Comparison of ENCODE assay signal across 20 mouse cellular contexts in the genomic region with DNA sequence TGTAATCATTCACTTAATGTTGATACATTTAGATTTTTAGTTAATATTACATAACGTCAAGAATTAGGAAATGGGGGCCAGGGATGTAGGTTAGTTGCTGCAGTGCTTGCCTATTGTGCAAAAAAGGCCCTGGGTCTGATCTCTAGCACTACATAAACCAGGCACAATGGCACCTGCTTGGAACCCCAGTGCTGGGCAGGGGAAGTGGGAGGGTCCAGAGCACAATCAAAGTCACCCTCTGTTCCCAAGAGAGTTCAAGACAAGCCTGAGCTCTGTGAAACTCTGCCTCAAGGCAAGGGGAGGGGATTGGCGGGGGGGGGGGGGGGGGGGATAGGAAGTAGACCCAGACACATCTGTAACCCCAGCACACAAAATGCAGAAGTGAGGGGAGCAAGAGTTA. TPM values are rescaled to one million over a fixed set of nuclear protein-coding genes. Genes with fewer than 3 reads are reported as not detected.
DNase-seq lines count a peak whose midpoint lies in the region; ATAC-seq and TF ChIP-seq lines count a peak whose summit lies in the region.
"Had no signal": no experiment of that assay in that cellular context is flagged by ENCODE, and none has a peak within 500 bp of the region (broad histone marks: within the 10 kb centered on the region; RNA-seq: fewer than 3 reads in every experiment).

No protein-coding gene starts in this region.

- WGBS in liver, postnatal 0 days (ENCODE audit: insufficient replicate concordance) = 45% methylated on average over 1 of the region's 2 CpGs
- 72% methylated on average over 1 of the region's 2 CpGs for WGBS in liver, embryonic 11.5 days

- no peaks in the 10 kb centered on the region for H3K27me3 ChIP-seq in liver, postnatal 0 days (ENCODE audit: insufficient read depth, low read length)
- no peaks in the 10 kb centered on the region for H3K27me3 ChIP-seq in liver, embryonic 11.5 days (replicated peaks; ENCODE audit: control insufficient read depth, insufficient read depth, low read length)
- H3K27me3 ChIP-seq: embryonic facial prominence, embryonic 12.5 days; forebrain, embryonic 13.5 days; forebrain, embryonic 15.5 days had no signal

- ATAC-seq in liver, postnatal 0 days = peak; percentile 40; the same call in 1 of the 2 replicates
- ATAC-seq in liver, embryonic 11.5 days (replicated peaks; ENCODE audit: low FRiP score) = no peak
- ATAC-seq in neutrophil, adult 5-6 weeks (ENCODE audit: extremely low read depth, insufficient number of reproducible peaks, low FRiP score, poor library complexity, severe bottlenecking) = peak; percentile 57
- ATAC-seq: forebrain, embryonic 13.5 days; forebrain, embryonic 15.5 days had no signal

- H3K4me2 ChIP-seq in liver, postnatal 0 days (ENCODE audit: low read depth, low read length) = no peak overlapping the region
- H3K4me2 ChIP-seq in liver, embryonic 11.5 days = no peak overlapping the region
- H3K4me2 ChIP-seq: embryonic facial prominence, embryonic 12.5 days; forebrain, embryonic 13.5 days; forebrain, embryonic 15.5 days had no signal

- TF ChIP-seq EP300 in liver, postnatal 0 days (IDR thresholded peaks at IDR 0.05; ENCODE audit: low read depth) = no peak

- no peaks in the 10 kb centered on the region for H3K36me3 ChIP-seq in liver, postnatal 0 days (replicated peaks; ENCODE audit: insufficient read depth, low read length)
- H3K36me3 ChIP-seq in liver, embryonic 11.5 days (ENCODE audit: control insufficient read depth, insufficient read depth, low read length) = no peaks in the 10 kb centered on the region
- H3K36me3 ChIP-seq: embryonic facial prominence, embryonic 10.5 days; embryonic facial prominence, embryonic 12.5 days; forebrain, embryonic 15.5 days had no signal

- H3K27ac ChIP-seq in liver, postnatal 0 days (ENCODE audit: low read depth) = no peak overlapping the region
- no peak overlapping the region for H3K27ac ChIP-seq in liver, embryonic 11.5 days (ENCODE audit: low read depth, low read length)
- H3K27ac ChIP-seq: embryonic facial prominence, embryonic 10.5 days; embryonic facial prominence, embryonic 12.5 days; forebrain, embryonic 13.5 days; forebrain, embryonic 15.5 days had no signal

- H3K9ac ChIP-seq in liver, postnatal 0 days (replicated peaks) = no peak overlapping the region
- H3K9ac ChIP-seq in liver, embryonic 11.5 days (ENCODE audit: low read depth, low read length) = no peak overlapping the region
- H3K9ac ChIP-seq: embryonic facial prominence, embryonic 12.5 days; forebrain, embryonic 13.5 days; forebrain, embryonic 15.5 days had no signal

- H3K9me3 ChIP-seq in liver, postnatal 0 days (ENCODE audit: low read length) = no peaks in the 10 kb centered on the region
- no peaks in the 10 kb centered on the region for H3K9me3 ChIP-seq in liver, embryonic 11.5 days (ENCODE audit: control insufficient read depth, low read length)
- H3K9me3 ChIP-seq: embryonic facial prominence, embryonic 10.5 days; embryonic facial prominence, embryonic 12.5 days; forebrain, embryonic 13.5 days; forebrain, embryonic 15.5 days had no signal

- peak; percentile 20 for DNase-seq in liver, postnatal 0 days
- no peak for DNase-seq in liver, embryonic 11.5 days (ENCODE audit: low spot score)
- peak; percentile 66 for DNase-seq in spleen, postnatal 36 days (ENCODE audit: low spot score in 2 of 2)
- DNase-seq in spleen, adult 12 weeks (ENCODE audit: low spot score) = no peak
- peak; percentile 64 for DNase-seq in A20 (ENCODE audit: low read depth, low spot score)
- no peak for DNase-seq in cerebellum, postnatal 10 days
- no peak for DNase-seq in heart, adult 8-10 months (ENCODE audit: low spot score)
- DNase-seq: adrenal gland, adult 2 months; adrenal gland, postnatal 10 days; adrenal gland, postnatal 25 days; cerebellum, adult 11 months; cerebellum, adult 18-20 months; cerebellum, adult 8-10 months; cerebellum, adult 9-11 months; cerebellum, postnatal 25 days had no signal

- H3K4me1 ChIP-seq in liver, postnatal 0 days (ENCODE audit: insufficient read depth) = no peaks in the 10 kb centered on the region
- H3K4me1 ChIP-seq in liver, embryonic 11.5 days (replicated peaks; ENCODE audit: control insufficient read depth, insufficient read depth, low read length) = no peaks in the 10 kb centered on the region
- H3K4me1 ChIP-seq: embryonic facial prominence, embryonic 10.5 days; embryonic facial prominence, embryonic 12.5 days; forebrain, embryonic 13.5 days; forebrain, embryonic 15.5 days had no signal

- no peak overlapping the region for H3K4me3 ChIP-seq in liver, postnatal 0 days (ENCODE audit: low read depth, low read length)
- no peak overlapping the region for H3K4me3 ChIP-seq in liver, embryonic 11.5 days (ENCODE audit: low read depth, low read length)
- H3K4me3 ChIP-seq: embryonic facial prominence, embryonic 10.5 days; embryonic facial prominence, embryonic 12.5 days; forebrain, embryonic 13.5 days; forebrain, embryonic 15.5 days had no signal

- no peak for TF ChIP-seq CTCF in liver, postnatal 0 days (IDR thresholded peaks at IDR 0.05; ENCODE audit: low read depth)

RNA-seq across cellular contexts. Expression of a gene that starts 24.7 kb away (rescaled TPM):
- 30.4 and 37.3 TPM in 2 replicates for polyA plus RNA-seq in liver, postnatal 0 days (2015; fragmentation: Nextera tagmentation; extraction: Ambion mirVana)
- 11.8 and 13.3 TPM in 2 replicates for polyA plus RNA-seq in liver, embryonic 11.5 days (2014; fragmentation: Nextera tagmentation; extraction: Ambion mirVana)
- 996 and 1,066 TPM in 2 replicates for total RNA-seq in neutrophil, adult 5-6 weeks (2017)
- total RNA-seq in heart, adult 8-10 months (2022) = 10 to 100 TPM; 28.5 to 34.7 (median 33.2) TPM

Comparison
In these comparisons a context has a peak if more than half of its experiments do, and no peak if none do; other contexts are left out.
1. DNase-seq: peak in liver, postnatal 0 days (single experiment), spleen, postnatal 36 days (2 of 2) and A20 (single experiment); none in liver, embryonic 11.5 days (single experiment), spleen, adult 12 weeks (single experiment), cerebellum, postnatal 10 days (0 of 2) and heart, adult 8-10 months (single experiment).
2. RNA of a gene that starts 24.7 kb away (total RNA-seq): 996 to 1,066 TPM in neutrophil, adult 5-6 weeks; 28.5 to 34.7 TPM in heart, adult 8-10 months; every median in the first group is over 10 times any median in the second.